In genomic region chr6:119492630-119493014, GRCm38 (mm10) we compare ENCODE assay signal across 24 mouse cellular contexts. TPM values are rescaled to one million over a fixed set of nuclear protein-coding genes. Genes with fewer than 3 reads are reported as not detected.
DNase-seq lines count a peak whose midpoint lies in the region; ATAC-seq and TF ChIP-seq lines count a peak whose summit lies in the region.
"Had no signal": no experiment of that assay in that cellular context is flagged by ENCODE, and none has a peak within 500 bp of the region (broad histone marks: within the 10 kb centered on the region; RNA-seq: fewer than 3 reads in every experiment).

No protein-coding gene starts in this region.

- TF ChIP-seq POLR2A in lung, adult 2 months (IDR thresholded peaks at IDR 0.05; ENCODE audit: borderline replicate concordance, extremely low read depth, low read depth, low read length) = no peak

- 7% methylated on average over 7 of the region's 7 CpGs for WGBS in forebrain, embryonic 10.5 days
- 14% methylated on average over 7 of the region's 7 CpGs for WGBS in forebrain, embryonic 16.5 days
- 21% methylated on average over 7 of the region's 7 CpGs for WGBS in midbrain, embryonic 10.5 days
- 18% methylated on average over 7 of the region's 7 CpGs for WGBS in midbrain, embryonic 15.5 days
- 7% methylated on average over 7 of the region's 7 CpGs for WGBS in forebrain, embryonic 12.5 days
- 80% methylated on average over 7 of the region's 7 CpGs for WGBS in lung, adult 2 months

- no peak for ATAC-seq in forebrain, embryonic 16.5 days
- ATAC-seq in midbrain, embryonic 15.5 days (replicated peaks) = no peak
- peak; percentile 18 for ATAC-seq in forebrain, embryonic 12.5 days (ENCODE audit: low FRiP score)
- ATAC-seq: intestine, embryonic 15.5 days; Patski had no signal

- H3K36me3 ChIP-seq in forebrain, embryonic 10.5 days (replicated peaks) = peaks cover 31% of the 10 kb centered on the region
- H3K36me3 ChIP-seq in forebrain, embryonic 16.5 days (ENCODE audit: control insufficient read depth, insufficient read depth) = no peaks in the 10 kb centered on the region
- peaks cover 13% of the 10 kb centered on the region; the same call in 1 of the 2 replicates for H3K36me3 ChIP-seq in midbrain, embryonic 10.5 days
- no peaks in the 10 kb centered on the region for H3K36me3 ChIP-seq in midbrain, embryonic 15.5 days (replicated peaks)
- H3K36me3 ChIP-seq in forebrain, embryonic 12.5 days (replicated peaks) = no peaks in the 10 kb centered on the region
- H3K36me3 ChIP-seq: heart, embryonic 15.5 days; intestine, embryonic 15.5 days; neural tube, embryonic 13.5 days had no signal

- H3K4me2 ChIP-seq in forebrain, embryonic 16.5 days (ENCODE audit: low read length) = no peak overlapping the region
- H3K4me2 ChIP-seq in midbrain, embryonic 15.5 days = no peak overlapping the region
- no peak overlapping the region for H3K4me2 ChIP-seq in forebrain, embryonic 12.5 days
- H3K4me2 ChIP-seq: heart, embryonic 15.5 days; intestine, embryonic 15.5 days; lung, embryonic 14.5 days; neural tube, embryonic 13.5 days had no signal

- peak overlapping the region; percentile 87 for H3K27ac ChIP-seq in forebrain, embryonic 10.5 days
- no peak overlapping the region for H3K27ac ChIP-seq in forebrain, embryonic 16.5 days (ENCODE audit: low read length)
- peak overlapping the region; percentile 86 for H3K27ac ChIP-seq in midbrain, embryonic 10.5 days (replicated peaks)
- H3K27ac ChIP-seq in midbrain, embryonic 15.5 days = no peak overlapping the region
- H3K27ac ChIP-seq in forebrain, embryonic 12.5 days = peak overlapping the region; percentile 75; the same call in 1 of the 2 replicates
- H3K27ac ChIP-seq: heart, adult 2 months; heart, embryonic 15.5 days; intestine, embryonic 15.5 days; limb, embryonic 10.5 days; neural tube, embryonic 13.5 days had no signal

- H3K4me1 ChIP-seq in forebrain, embryonic 10.5 days = peaks cover 51% of the 10 kb centered on the region
- H3K4me1 ChIP-seq in forebrain, embryonic 16.5 days (replicated peaks; ENCODE audit: control insufficient read depth, insufficient read depth, low read length) = peaks cover 18% of the 10 kb centered on the region
- peaks cover 45% of the 10 kb centered on the region for H3K4me1 ChIP-seq in midbrain, embryonic 10.5 days
- peaks cover 23% of the 10 kb centered on the region for H3K4me1 ChIP-seq in midbrain, embryonic 15.5 days
- H3K4me1 ChIP-seq in forebrain, embryonic 12.5 days = peaks cover 37% of the 10 kb centered on the region
- peaks cover 4% of the 10 kb centered on the region for H3K4me1 ChIP-seq in lung, adult 2 months (ENCODE audit: control insufficient read depth, insufficient read depth, low read length)

- no peak for TF ChIP-seq CTCF in lung, adult 2 months (IDR thresholded peaks at IDR 0.05; ENCODE audit: insufficient read depth, low read length)

- no peak overlapping the region for H3K9ac ChIP-seq in forebrain, embryonic 16.5 days (replicated peaks; ENCODE audit: low read depth, low read length)
- H3K9ac ChIP-seq in midbrain, embryonic 15.5 days = no peak overlapping the region
- H3K9ac ChIP-seq in forebrain, embryonic 12.5 days = no peak overlapping the region
- H3K9ac ChIP-seq: heart, embryonic 15.5 days; intestine, embryonic 15.5 days; lung, embryonic 14.5 days; neural tube, embryonic 13.5 days had no signal

- no peak for DNase-seq in forebrain, embryonic 10.5 days (ENCODE audit: extremely low spot score, low spot score)
- no peak for DNase-seq in midbrain, embryonic 10.5 days (ENCODE audit: low spot score)
- peak; percentile 59 for DNase-seq in retina, embryonic 14.5 days (ENCODE audit: low spot score)
- no peak for DNase-seq in lung, adult 2 months
- no peak for DNase-seq in heart, postnatal 4 days
- DNase-seq: adrenal gland, postnatal 10 days; cerebellum, adult 9-11 months; heart, adult 2 months; kidney, adult 9 months; kidney, postnatal 4 days; layer of hippocampus, adult 9-11 months; lung, embryonic 14.5 days; lung, postnatal 4 days; spleen, adult 18-20 months; thymus, postnatal 36 days had no signal

- H3K4me3 ChIP-seq in forebrain, embryonic 10.5 days = peak overlapping the region; percentile 29
- H3K4me3 ChIP-seq in forebrain, embryonic 16.5 days (replicated peaks; ENCODE audit: low read length) = no peak overlapping the region
- H3K4me3 ChIP-seq in midbrain, embryonic 10.5 days = peak overlapping the region; percentile 41
- no peak overlapping the region for H3K4me3 ChIP-seq in midbrain, embryonic 15.5 days
- H3K4me3 ChIP-seq in forebrain, embryonic 12.5 days (replicated peaks) = no peak overlapping the region
- no peak overlapping the region for H3K4me3 ChIP-seq in lung, adult 2 months (replicated peaks; ENCODE audit: extremely low read depth, low read depth, low read length)
- H3K4me3 ChIP-seq: heart, adult 2 months; heart, embryonic 15.5 days; intestine, embryonic 15.5 days; limb, embryonic 10.5 days; neural tube, embryonic 13.5 days had no signal

- no peaks in the 10 kb centered on the region for H3K27me3 ChIP-seq in forebrain, embryonic 10.5 days (ENCODE audit: poor library complexity, severe bottlenecking)
- H3K27me3 ChIP-seq in forebrain, embryonic 16.5 days (replicated peaks; ENCODE audit: control insufficient read depth, insufficient read depth, low read length) = no peaks in the 10 kb centered on the region
- peaks cover 55% of the 10 kb centered on the region for H3K27me3 ChIP-seq in midbrain, embryonic 10.5 days (ENCODE audit: low read depth, poor library complexity, severe bottlenecking)
- H3K27me3 ChIP-seq in midbrain, embryonic 15.5 days (replicated peaks) = no peaks in the 10 kb centered on the region
- H3K27me3 ChIP-seq in forebrain, embryonic 12.5 days = no peaks in the 10 kb centered on the region
- H3K27me3 ChIP-seq: heart, embryonic 15.5 days; intestine, embryonic 15.5 days; neural tube, embryonic 13.5 days; Patski had no signal

- peaks cover 3% of the 10 kb centered on the region; the same call in 1 of the 2 replicates for H3K9me3 ChIP-seq in forebrain, embryonic 10.5 days
- H3K9me3 ChIP-seq in forebrain, embryonic 16.5 days (ENCODE audit: control insufficient read depth, low read length) = no peaks in the 10 kb centered on the region
- peaks cover 6% of the 10 kb centered on the region; the same call in 1 of the 2 replicates for H3K9me3 ChIP-seq in midbrain, embryonic 10.5 days (replicated peaks)
- H3K9me3 ChIP-seq in midbrain, embryonic 15.5 days = no peaks in the 10 kb centered on the region
- no peaks in the 10 kb centered on the region for H3K9me3 ChIP-seq in forebrain, embryonic 12.5 days
- H3K9me3 ChIP-seq: heart, embryonic 15.5 days; intestine, embryonic 15.5 days; limb, embryonic 10.5 days; neural tube, embryonic 13.5 days had no signal

RNA-seq across cellular contexts. Expression of gene Fbxl14, which starts 13.2 kb away (rescaled TPM):
- 3.5 and 3.6 TPM in 2 replicates for polyA plus RNA-seq in forebrain, embryonic 10.5 days (2016; fragmentation: Nextera tagmentation; extraction: Ambion mirVana)
- polyA plus RNA-seq in forebrain, embryonic 16.5 days (2015; fragmentation: Nextera tagmentation; extraction: Ambion mirVana) = 3.1 and 3.3 TPM in 2 replicates
- polyA plus RNA-seq in midbrain, embryonic 10.5 days (2016; fragmentation: Nextera tagmentation; extraction: Ambion mirVana) = 2.9 and 3.4 TPM in 2 replicates
- 2.4 and 2.5 TPM in 2 replicates for polyA plus RNA-seq in midbrain, embryonic 15.5 days (2015; fragmentation: Nextera tagmentation; extraction: Ambion mirVana)
- polyA plus RNA-seq in forebrain, embryonic 12.5 days (2016; fragmentation: Nextera tagmentation; extraction: Ambion mirVana) = 5.1 and 5.2 TPM in 2 replicates
- polyA plus RNA-seq in lung, adult 2 months (2012; rRNA removed) = 77.7 and 84.9 TPM in 2 replicates
- 10 to 100 TPM; 22.6 to 23.1 TPM for total RNA-seq in heart, postnatal 4 days (2021)

RNA-seq across cellular contexts. Expression of gene Wnt5b, which starts 51.5 kb away (rescaled TPM):
- polyA plus RNA-seq in forebrain, embryonic 10.5 days (2016; fragmentation: Nextera tagmentation; extraction: Ambion mirVana) = 19.3 and 23.9 TPM in 2 replicates
- polyA plus RNA-seq in forebrain, embryonic 16.5 days (2015; fragmentation: Nextera tagmentation; extraction: Ambion mirVana) = 2.2 and 3.3 TPM in 2 replicates
- 15.3 and 19.0 TPM in 2 replicates for polyA plus RNA-seq in midbrain, embryonic 10.5 days (2016; fragmentation: Nextera tagmentation; extraction: Ambion mirVana)
- 2.3 TPM in 2 replicates for polyA plus RNA-seq in midbrain, embryonic 15.5 days (2015; fragmentation: Nextera tagmentation; extraction: Ambion mirVana)
- polyA plus RNA-seq in forebrain, embryonic 12.5 days (2016; fragmentation: Nextera tagmentation; extraction: Ambion mirVana) = 8.6 and 10.9 TPM in 2 replicates
- 3.2 and 4.7 TPM in 2 replicates for polyA plus RNA-seq in lung, adult 2 months (2012; rRNA removed)
- total RNA-seq in heart, postnatal 4 days (2021) = 1 to 10 TPM; 6.3 to 6.8 TPM
- total RNA-seq: hematopoietic stem cell, adult 5-6 weeks had no signal

Comparison
In these comparisons a context has a peak if more than half of its experiments do, and no peak if none do; other contexts are left out.
1. H3K27ac ChIP-seq: peak in forebrain, embryonic 10.5 days (single experiment), midbrain, embryonic 10.5 days (single experiment) and forebrain, embryonic 12.5 days (single experiment); none in forebrain, embryonic 16.5 days (single experiment) and midbrain, embryonic 15.5 days (single experiment).
2. H3K4me3 ChIP-seq: peak in forebrain, embryonic 10.5 days (single experiment) and midbrain, embryonic 10.5 days (single experiment); none in forebrain, embryonic 16.5 days (single experiment), midbrain, embryonic 15.5 days (single experiment), forebrain, embryonic 12.5 days (single experiment) and lung, adult 2 months (single experiment).
3. RNA of gene Fbxl14, which starts 13.2 kb away (polyA plus RNA-seq): 77.7 to 84.9 TPM in lung, adult 2 months; 5.1 to 5.2 TPM in forebrain, embryonic 12.5 days, 3.5 to 3.6 TPM in forebrain, embryonic 10.5 days, 3.1 to 3.3 TPM in forebrain, embryonic 16.5 days, 2.9 to 3.4 TPM in midbrain, embryonic 10.5 days and 2.4 to 2.5 TPM in midbrain, embryonic 15.5 days; every median in the first group is over 10 times any median in the second.